Mouse (Mus musculus) R1 (cell line): ENCODE data around the gene 4930562C15Rik.
A peak's percentile ranks its signal among the peaks of the same experiment; 100 is the strongest.

Experiments
- DNase-seq: peaks from one replicate; pipeline ENCODE4 v3.0.0-alpha.2; 2018; ENCODE audit warnings: low read depth, low spot score

The 4930562C15Rik gene

DNA sequence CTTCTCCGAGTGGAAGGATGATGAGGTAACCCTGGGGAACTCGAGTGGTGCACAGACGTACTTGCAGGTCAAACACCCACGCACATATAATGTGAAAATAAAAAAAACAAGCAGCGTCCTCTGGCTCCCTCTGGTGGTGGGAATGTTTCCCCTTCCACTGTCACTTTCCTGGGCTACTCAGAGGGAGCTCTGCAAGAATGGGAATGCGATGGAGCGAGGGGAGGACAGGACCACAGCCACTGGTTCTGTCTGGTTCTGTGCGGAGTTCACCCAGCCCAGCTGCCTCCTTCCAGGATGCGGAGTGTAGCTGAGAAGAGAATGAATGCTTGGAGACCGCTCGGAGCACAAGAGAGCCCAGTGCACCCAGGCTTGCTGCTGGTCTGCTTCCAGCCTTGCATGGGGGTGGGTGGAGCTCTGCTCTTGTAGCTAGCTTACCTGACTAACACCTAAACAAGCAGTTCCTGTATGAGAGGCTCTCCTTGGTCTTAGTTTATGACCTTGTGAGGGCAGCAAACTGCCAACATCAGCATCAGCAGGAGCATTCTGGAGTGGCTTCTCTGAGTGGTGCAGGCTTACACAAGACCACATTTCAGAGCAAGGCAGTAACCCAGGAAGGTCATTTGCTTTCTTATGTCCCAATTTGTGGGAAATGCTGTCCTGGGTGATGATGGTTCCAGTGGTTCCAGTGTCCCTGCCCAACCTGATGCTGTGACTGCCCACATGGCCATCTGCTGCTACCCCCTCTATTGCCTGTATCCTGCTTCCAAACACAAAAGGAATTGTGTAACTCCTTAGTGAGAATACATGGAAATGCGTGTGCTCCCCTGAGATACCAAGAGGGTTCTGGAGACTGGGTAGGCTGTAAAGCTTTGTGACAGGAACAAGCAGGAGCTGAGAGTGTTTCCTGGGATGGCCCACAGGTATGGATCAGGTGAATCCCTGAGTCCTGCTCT is 78.8 kb downstream of the 4930562C15Rik start:
- peak; percentile 85 for DNase-seq

DNA sequence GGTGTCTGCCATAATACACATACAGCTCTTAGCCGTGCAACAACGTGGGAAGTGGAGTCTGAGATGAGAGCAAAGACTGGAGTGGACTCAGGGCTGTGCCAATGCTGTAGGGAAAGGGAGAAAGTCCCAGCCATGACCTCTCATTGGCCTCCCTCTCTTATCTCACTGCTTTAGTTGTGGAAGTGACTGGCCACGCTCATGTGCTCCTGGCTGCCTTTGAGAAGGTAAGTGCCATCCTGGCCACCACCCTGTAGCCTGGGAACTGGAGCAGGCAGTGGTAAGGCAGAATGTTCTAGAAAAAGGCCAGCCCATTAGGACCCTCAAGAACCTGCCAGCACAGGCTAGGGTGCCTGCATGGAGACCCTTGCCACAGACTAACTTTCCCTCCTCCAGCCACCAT is 80.7 kb downstream of the 4930562C15Rik start:
- no peak for DNase-seq

DNA sequence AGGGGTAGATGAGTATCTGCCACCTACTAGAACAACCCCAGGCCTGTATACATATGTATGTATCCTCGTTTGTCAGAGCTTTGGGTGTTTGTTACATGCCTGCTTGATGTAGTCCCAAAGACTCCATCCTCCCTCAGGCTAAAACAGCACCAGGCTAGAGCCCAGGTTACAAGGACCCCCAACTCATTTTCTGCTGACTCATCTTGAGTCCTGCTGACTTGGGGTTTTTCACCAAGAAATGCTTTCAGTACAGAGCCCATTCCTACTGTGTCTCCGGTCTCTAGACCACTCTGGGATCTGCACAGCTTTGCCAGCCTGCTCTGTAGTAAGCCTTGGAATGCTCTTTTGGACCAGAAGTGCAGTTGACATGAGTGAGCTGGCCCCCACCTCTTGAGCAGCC is 81.4 kb downstream of the 4930562C15Rik start:
- no peak for DNase-seq
